Mouse (Mus musculus) MEL (cell line): Measurements from ENCODE around the gene Gm10490. TPM values are rescaled to one million over a fixed set of nuclear protein-coding genes. Genes with fewer than 3 reads are reported as not detected.

ENCODE experiments used
- DNase-seq: peaks from one replicate; pipeline ENCODE4 v3.0.0; 2011; ENCODE audit warnings: low read depth, low spot score
- H3K27ac ChIP-seq: 2 replicates; pipeline ENCODE4 v1.5.1; 2012; ENCODE audit warnings: low read depth, mild to moderate bottlenecking, control low read depth, low read length, moderate library complexity; ENCODE audit not compliant: control insufficient read depth
- H3K27me3 ChIP-seq, 2 experiments: fragments of 150-350 bp in 1 of 2; sonication (generic) in 1 of 2; 2 replicates each; pipeline ENCODE4 v1.6.1; 2012; ENCODE audit warnings: low read length in 2 of 2, mild to moderate bottlenecking in 2 of 2, improper control_type of control experiment in 1 of 2, moderate library complexity in 1 of 2; ENCODE audit not compliant: insufficient read depth in 2 of 2, control insufficient read depth in 1 of 2
- H3K36me3 ChIP-seq, 2 experiments: 2 replicates each; pipeline ENCODE4 v1.6.1; 2012 to 2014; ENCODE audit warnings: low read length in 2 of 2, improper control_type of control experiment in 1 of 2, inconsistent platforms in 1 of 2, mild to moderate bottlenecking in 1 of 2; ENCODE audit not compliant: insufficient read depth in 2 of 2, control insufficient read depth in 1 of 2
- H3K4me1 ChIP-seq, 2 experiments: fragments of 150-350 bp in 1 of 2; sonication (generic) in 1 of 2; 2 replicates each; pipeline ENCODE4 v1.6.1; 2012; ENCODE audit warnings: low read length in 2 of 2, improper control_type of control experiment in 1 of 2, mild to moderate bottlenecking in 1 of 2; ENCODE audit not compliant: insufficient read depth in 2 of 2, control insufficient read depth in 1 of 2
- H3K4me3 ChIP-seq, 2 experiments: fragments of 150-350 bp in 1 of 2; sonication (generic) in 1 of 2; 2 replicates each; pipeline ENCODE4 v1.5.1; 2012; ENCODE audit warnings: low read depth in 2 of 2, low read length in 2 of 2, mild to moderate bottlenecking in 2 of 2, moderate library complexity in 2 of 2, control low read depth in 1 of 2, improper control_type of control experiment in 1 of 2; ENCODE audit not compliant: control insufficient read depth in 1 of 2, insufficient read depth in 1 of 2
- H3K79me2 ChIP-seq: 2 replicates; pipeline ENCODE4 v1.6.1; 2012; ENCODE audit warnings: mild to moderate bottlenecking, low read length, moderate library complexity; ENCODE audit not compliant: control insufficient read depth, poor library complexity, insufficient read depth
- H3K9ac ChIP-seq: 2 replicates; pipeline ENCODE4 v1.6.1; 2012; ENCODE audit warnings: low read depth, mild to moderate bottlenecking, control low read depth, low read length, moderate library complexity; ENCODE audit not compliant: control insufficient read depth, poor library complexity, severe bottlenecking
- H3K9me3 ChIP-seq: fragments of 150-350 bp; sonication (generic); replicated peaks from 2 replicates; pipeline ENCODE4 v1.6.1; 2012; ENCODE audit warnings: mild to moderate bottlenecking, low read length, improper control_type of control experiment, moderate library complexity; ENCODE audit not compliant: insufficient read depth
- BHLHE40 ChIP-seq: IDR thresholded peaks from 2 replicates; pipeline ENCODE4 v1.6.1; 2012; ENCODE audit warnings: low read depth, mild to moderate bottlenecking, inconsistent platforms, low read length, improper control_type of control experiment, borderline replicate concordance
- CHD2 ChIP-seq: IDR thresholded peaks from 2 replicates; pipeline ENCODE4 v1.6.1; 2011; ENCODE audit warnings: low read length, improper control_type of control experiment
- CTCF ChIP-seq, 3 experiments: IDR thresholded peaks in 2 of 3; conservative IDR thresholded peaks in 1 of 3; 2 replicates each; pipeline ENCODE4 v1.5.1; 2011 to 2012; ENCODE audit warnings: low read length in 3 of 3, low read depth in 2 of 3, mild to moderate bottlenecking in 2 of 3, improper control_type of control experiment in 1 of 3, inconsistent platforms in 1 of 3, mixed read lengths in 1 of 3, moderate library complexity in 1 of 3; ENCODE audit not compliant: control insufficient read depth in 1 of 3, insufficient read depth in 1 of 3, poor library complexity in 1 of 3, severe bottlenecking in 1 of 3
- E2F4 ChIP-seq: IDR thresholded peaks from 2 replicates; pipeline ENCODE4 v1.6.1; 2011; ENCODE audit warnings: low read depth, low read length, improper control_type of control experiment, borderline replicate concordance
- ELF1 ChIP-seq: IDR thresholded peaks from 2 replicates; pipeline ENCODE4 v1.6.1; 2014; ENCODE audit warnings: low read depth, mild to moderate bottlenecking, inconsistent platforms, low read length, improper control_type of control experiment, moderate library complexity
- GABPA ChIP-seq: IDR thresholded peaks from 2 replicates; pipeline ENCODE4 v1.6.1; 2012; ENCODE audit warnings: low read depth, mild to moderate bottlenecking, inconsistent platforms, low read length, improper control_type of control experiment, moderate library complexity
- HCFC1 ChIP-seq: IDR thresholded peaks from 2 replicates; pipeline ENCODE4 v1.6.1; 2012; ENCODE audit warnings: low read depth, mild to moderate bottlenecking, inconsistent platforms, low read length, improper control_type of control experiment, moderate library complexity
- MAZ ChIP-seq: IDR thresholded peaks from 2 replicates; pipeline ENCODE4 v1.6.1; 2012; ENCODE audit warnings: low read depth, mild to moderate bottlenecking, inconsistent platforms, low read length, improper control_type of control experiment
- MEF2A ChIP-seq: IDR thresholded peaks from 2 replicates; pipeline ENCODE4 v1.6.1; 2014; ENCODE audit warnings: low read depth, mild to moderate bottlenecking, inconsistent platforms, low read length, improper control_type of control experiment; ENCODE audit not compliant: poor library complexity, insufficient replicate concordance, severe bottlenecking; ENCODE audit errors: extremely low read depth
- MXI1 ChIP-seq: IDR thresholded peaks from 2 replicates; pipeline ENCODE4 v1.6.1; 2011; ENCODE audit warnings: mild to moderate bottlenecking, low read depth, low read length, improper control_type of control experiment
- NELFE ChIP-seq: IDR thresholded peaks from 2 replicates; pipeline ENCODE4 v1.6.1; 2011; ENCODE audit warnings: low read depth, low read length, improper control_type of control experiment
- POLR2A ChIP-seq, 2 experiments: IDR thresholded peaks; 2 replicates each; pipeline ENCODE4 v1.6.1; 2011 to 2012; ENCODE audit warnings: low read length in 2 of 2, mild to moderate bottlenecking in 2 of 2, control low read depth in 1 of 2, improper control_type of control experiment in 1 of 2, low read depth in 1 of 2, moderate library complexity in 1 of 2; ENCODE audit not compliant: control insufficient read depth in 1 of 2, insufficient read depth in 1 of 2, poor library complexity in 1 of 2
- POLR2AphosphoS2 ChIP-seq: IDR thresholded peaks from 2 replicates; pipeline ENCODE4 v1.6.1; 2011; ENCODE audit warnings: low read length, improper control_type of control experiment
- POLR2AphosphoS5 ChIP-seq: IDR thresholded peaks from 2 replicates; pipeline ENCODE4 v1.6.1; 2012; ENCODE audit warnings: low read depth, borderline replicate concordance, mild to moderate bottlenecking, inconsistent platforms, low read length, moderate library complexity, mixed read lengths
- RAD21 ChIP-seq: IDR thresholded peaks from 2 replicates; pipeline ENCODE4 v1.6.1; 2011; ENCODE audit warnings: mild to moderate bottlenecking, low read depth, low read length, improper control_type of control experiment
- SIN3A ChIP-seq: IDR thresholded peaks from 2 replicates; pipeline ENCODE4 v1.6.1; 2012; ENCODE audit warnings: low read length, improper control_type of control experiment, inconsistent platforms
- SMC3 ChIP-seq: IDR thresholded peaks from 2 replicates; pipeline ENCODE4 v1.6.1; 2011; ENCODE audit warnings: low read depth, low read length, improper control_type of control experiment
- USF1 ChIP-seq: IDR thresholded peaks from 2 replicates; pipeline ENCODE4 v1.6.1; 2014; ENCODE audit warnings: low read depth, mild to moderate bottlenecking, inconsistent platforms, low read length, improper control_type of control experiment, moderate library complexity
- ZC3H11A ChIP-seq: IDR thresholded peaks from 2 replicates; pipeline ENCODE4 v1.6.1; 2012; ENCODE audit warnings: low read depth, mild to moderate bottlenecking, inconsistent platforms, low read length, improper control_type of control experiment
- ZKSCAN1 ChIP-seq: IDR thresholded peaks from 2 replicates; pipeline ENCODE4 v1.6.1; 2012; ENCODE audit warnings: low read depth, mild to moderate bottlenecking, inconsistent platforms, low read length, improper control_type of control experiment, moderate library complexity
- ZNF384 ChIP-seq: IDR thresholded peaks from 2 replicates; pipeline ENCODE4 v1.6.1; 2012; ENCODE audit warnings: low read depth, mild to moderate bottlenecking, inconsistent platforms, low read length, improper control_type of control experiment
- polyA plus RNA-seq, 2 experiments: library from polyadenylated mRNA; stranded (reverse) in 1 of 2; unstranded in 1 of 2; fragments of >175 nt in 1 of 2; fragments of >200 nt in 1 of 2; gene quantifications; 2 replicates each; pipeline versions ENCODE4 v1.2.1 to v1.2.4; 2012; ENCODE audit warnings: low replicate concordance in 2 of 2, low read depth in 1 of 2; ENCODE audit not compliant: insufficient read length in 2 of 2, insufficient read depth in 1 of 2, missing spikeins in 1 of 2
- total RNA-seq: library from RNA; depleted of rRNA; stranded (reverse); fragments of 300-350 nt; gene quantifications from 2 replicates; pipeline ENCODE4 v1.2.3, GENCODE M21; 2012

Gene Gm10490
- total and polyA plus RNA-seq, 3 experiments, result not detected

DNA sequence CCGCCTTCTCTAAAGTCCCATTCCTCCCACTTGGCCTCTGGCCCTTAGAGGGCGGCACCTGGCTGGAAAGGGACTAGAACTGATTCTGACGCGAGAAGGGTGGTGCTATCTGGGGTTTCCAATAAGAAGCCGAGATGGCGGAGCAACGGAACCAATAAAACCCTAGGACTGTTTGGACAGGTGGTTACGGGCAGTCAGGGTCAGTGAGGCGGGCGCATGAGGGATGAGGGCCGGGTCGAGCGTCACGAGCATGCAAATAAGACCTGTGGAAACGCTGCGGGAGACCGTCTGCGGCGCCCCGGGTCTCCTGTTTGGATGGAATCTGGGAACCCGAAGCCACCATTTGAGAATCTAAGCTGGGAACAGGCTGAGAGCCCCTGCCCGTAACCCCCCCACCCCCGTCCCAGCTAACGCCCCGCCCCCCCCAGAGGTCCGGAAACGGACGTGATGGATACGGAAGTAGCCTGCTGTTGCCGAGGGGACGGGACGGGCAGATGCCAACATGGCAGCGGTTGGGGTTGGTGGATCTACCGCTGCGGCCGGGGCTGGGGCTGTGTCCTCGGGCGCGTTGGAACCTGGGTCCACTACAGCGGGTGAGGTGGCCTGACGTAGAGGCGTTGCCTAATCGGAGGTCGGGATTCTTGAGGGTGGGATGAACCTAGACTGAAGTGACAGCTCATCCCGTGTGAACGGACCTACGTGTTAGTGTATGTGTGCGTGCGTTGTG is 25.3 kb upstream of the Gm10490 start, which contains the start of gene Slc35a2:
Gene Slc35a2, plus strand, starts transcription at position 188 of the 727 bp plus-strand sequence.
- Histone ChIP-seq H3K9ac (peak within 1 kb of the TSS; percentile 80), H3K4me1 (peaks cover 5 to 11% of the 10 kb centered on the region in 2 experiments), H3K27me3 (no peaks in the 10 kb centered on the region), H3K36me3 (peaks cover 3 to 8% of the 10 kb centered on the region in 2 experiments; a peak in 3 of 4 replicates), H3K27ac (peak within 1 kb of the TSS; percentile 78), H3K9me3 (no peaks in the 10 kb centered on the region), H3K79me2 (peaks cover 8% of the 10 kb centered on the region), H3K4me3 (peak within 1 kb of the TSS; percentile 89 to 94)
- TF ChIP-seq NELFE, result peak; percentile 73
- peak; percentile 86 for TF ChIP-seq ELF1
- no peak for TF ChIP-seq CHD2
- peak; percentile 73 for TF ChIP-seq POLR2AphosphoS2
- no peak for TF ChIP-seq E2F4
- TF ChIP-seq HCFC1, result peak; percentile 83
- TF ChIP-seq MAZ, result no peak
- TF ChIP-seq SIN3A, result peak; percentile 95
- TF ChIP-seq POLR2AphosphoS5, result no peak
- no peak for TF ChIP-seq ZNF384
- TF ChIP-seq BHLHE40, result no peak
- TF ChIP-seq USF1, result no peak
- no peak for TF ChIP-seq MEF2A
- TF ChIP-seq POLR2A (IDR thresholded peaks at IDR 0.05; ENCODE audit: control insufficient read depth in 1 of 2, insufficient read depth in 1 of 2, low read depth in 1 of 2, low read length in 2 of 2, poor library complexity in 1 of 2), result peak; percentile 63 to 78; a peak in 3 of 4 replicates
- TF ChIP-seq ZKSCAN1, result no peak
- TF ChIP-seq CTCF (IDR thresholded peaks at IDR 0.05 in 2 of 3, conservative IDR thresholded peaks at IDR 0.05 in 1 of 3; ENCODE audit: control insufficient read depth in 1 of 3, insufficient read depth in 1 of 3, low read depth in 2 of 3, low read length in 3 of 3, poor library complexity in 1 of 3, severe bottlenecking in 1 of 3), result peak in 1 of 3 experiments; percentile 14; a peak in 1 of 6 replicates
- TF ChIP-seq ZC3H11A, result no peak
- peak; percentile 94 for TF ChIP-seq MXI1
- peak; percentile 93 for DNase-seq

DNA sequence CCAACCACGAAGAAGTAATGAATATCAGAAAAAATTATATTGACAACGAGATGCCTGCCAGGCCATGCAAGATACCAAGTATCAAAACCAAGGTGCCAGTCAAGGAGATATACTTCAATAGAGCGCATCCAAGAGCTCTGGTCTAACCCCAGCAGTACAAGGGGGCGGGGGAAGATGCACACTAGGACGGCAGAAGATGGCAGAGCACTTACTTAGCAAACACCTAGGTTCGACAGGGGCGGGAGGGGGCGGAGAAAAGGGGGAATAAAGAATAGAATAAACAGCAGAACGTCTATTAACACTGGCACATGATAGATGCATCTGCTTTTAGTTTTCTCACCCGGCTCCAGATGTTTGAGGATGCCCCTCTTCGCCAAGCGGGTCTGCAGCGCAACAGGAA is 11.1 kb upstream of the Gm10490 start:
- H3K27me3 ChIP-seq, result no peaks in the 10 kb centered on the region
- peak overlapping the region; percentile 94 for H3K27ac ChIP-seq
- H3K4me3 ChIP-seq, result peak overlapping the region; percentile 74 to 77
- H3K4me1 ChIP-seq, result peaks cover 2 to 9% of the 10 kb centered on the region in 2 experiments; a peak in 3 of 4 replicates
- no peak for TF ChIP-seq RAD21
- no peak for TF ChIP-seq GABPA
- 0 out of 2 replicates have a peak, but pooled peaks have one; percentile 4 for TF ChIP-seq SMC3
- peaks cover 9% of the 10 kb centered on the region for H3K79me2 ChIP-seq
- H3K36me3 ChIP-seq, result peaks cover 1 to 8% of the 10 kb centered on the region in 2 experiments; a peak in 3 of 4 replicates
- peak; percentile 71 for DNase-seq
- no peaks in the 10 kb centered on the region for H3K9me3 ChIP-seq
- H3K9ac ChIP-seq, result peak overlapping the region; percentile 79
